Mouse (Mus musculus) forebrain, embryonic 10.5 days (tissue): Measurements from ENCODE around the gene Plac9a. TPM values are rescaled to one million over a fixed set of nuclear protein-coding genes. Genes with fewer than 3 reads are reported as not detected.
A peak's percentile ranks its signal among the peaks of the same experiment; 100 is the strongest.
"Not testable (repeated sequence)": the region's sequence is repeated elsewhere in the genome, so short reads cannot be mapped to it uniquely, and the experiment has no call there.

Experiments
- DNase-seq: peaks from one replicate; pipeline ENCODE4 v3.0.0-alpha.2; 2017; ENCODE audit warnings: low spot score; ENCODE audit errors: extremely low spot score
- H3K27ac ChIP-seq: fragments of 300-500 bp; sonication (generic); 2 replicates; pipeline ENCODE4 v1.5.1; 2016; ENCODE audit warnings: mild to moderate bottlenecking
- H3K27me3 ChIP-seq: fragments of 300-500 bp; sonication (generic); 2 replicates; pipeline ENCODE4 v1.6.1; 2016; ENCODE audit warnings: mild to moderate bottlenecking; ENCODE audit not compliant: poor library complexity, severe bottlenecking
- H3K36me3 ChIP-seq: fragments of 300-500 bp; sonication (generic); replicated peaks from 2 replicates; pipeline ENCODE4 v1.6.1; 2016; ENCODE audit warnings: mild to moderate bottlenecking, moderate library complexity
- H3K4me1 ChIP-seq: fragments of 300-500 bp; sonication (generic); 2 replicates; pipeline ENCODE4 v1.6.1; 2016
- H3K4me3 ChIP-seq: fragments of 300-500 bp; sonication (generic); 2 replicates; pipeline ENCODE4 v1.5.1; 2016; ENCODE audit warnings: mild to moderate bottlenecking, moderate library complexity
- H3K9me3 ChIP-seq: fragments of 300-500 bp; sonication (generic); 2 replicates; pipeline ENCODE4 v1.6.1; 2016; ENCODE audit warnings: mild to moderate bottlenecking, moderate library complexity
- WGBS: fragments of 180-500 bp; shearing (Covaris S2); methylation state at CpG from one replicate; pipeline ENCODE4 v1.1.7; 2016; 5-methylcytosine and 5-hydroxymethylcytosine counted together
- polyA plus RNA-seq: library from polyadenylated mRNA; unstranded; fragments of >200 nt; fragmentation: Nextera tagmentation; extraction: Ambion mirVana; gene quantifications from 2 replicates; pipeline ENCODE4 v1.2.1, GENCODE M21; 2016

Gene Plac9a
- polyA plus RNA-seq, 1 experiment from 2014 or later = not detected

DNA sequence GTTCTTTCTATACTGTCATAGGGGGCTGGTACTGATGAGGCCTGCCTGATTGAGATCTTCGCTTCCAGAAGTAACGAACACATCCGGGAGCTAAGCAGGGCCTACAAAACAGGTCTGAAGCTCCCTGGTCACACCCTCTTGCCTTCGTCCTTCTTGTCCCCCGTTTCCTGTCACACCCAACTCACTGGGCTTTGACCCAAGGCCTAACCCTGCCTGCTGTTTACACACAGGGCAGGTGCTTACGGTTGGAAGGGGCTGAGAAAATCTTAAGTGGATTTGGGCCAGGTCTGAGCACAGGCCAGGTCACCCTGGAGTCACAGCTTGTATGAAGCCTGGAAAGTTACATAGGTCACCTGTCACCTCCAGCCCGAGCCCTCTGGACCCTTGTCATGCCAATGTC is 26.3 kb downstream of the Plac9a start:
- not testable (repeated sequence) for H3K36me3 ChIP-seq
- WGBS = no CpG with 5 or more reads among the region's 7 CpGs

DNA sequence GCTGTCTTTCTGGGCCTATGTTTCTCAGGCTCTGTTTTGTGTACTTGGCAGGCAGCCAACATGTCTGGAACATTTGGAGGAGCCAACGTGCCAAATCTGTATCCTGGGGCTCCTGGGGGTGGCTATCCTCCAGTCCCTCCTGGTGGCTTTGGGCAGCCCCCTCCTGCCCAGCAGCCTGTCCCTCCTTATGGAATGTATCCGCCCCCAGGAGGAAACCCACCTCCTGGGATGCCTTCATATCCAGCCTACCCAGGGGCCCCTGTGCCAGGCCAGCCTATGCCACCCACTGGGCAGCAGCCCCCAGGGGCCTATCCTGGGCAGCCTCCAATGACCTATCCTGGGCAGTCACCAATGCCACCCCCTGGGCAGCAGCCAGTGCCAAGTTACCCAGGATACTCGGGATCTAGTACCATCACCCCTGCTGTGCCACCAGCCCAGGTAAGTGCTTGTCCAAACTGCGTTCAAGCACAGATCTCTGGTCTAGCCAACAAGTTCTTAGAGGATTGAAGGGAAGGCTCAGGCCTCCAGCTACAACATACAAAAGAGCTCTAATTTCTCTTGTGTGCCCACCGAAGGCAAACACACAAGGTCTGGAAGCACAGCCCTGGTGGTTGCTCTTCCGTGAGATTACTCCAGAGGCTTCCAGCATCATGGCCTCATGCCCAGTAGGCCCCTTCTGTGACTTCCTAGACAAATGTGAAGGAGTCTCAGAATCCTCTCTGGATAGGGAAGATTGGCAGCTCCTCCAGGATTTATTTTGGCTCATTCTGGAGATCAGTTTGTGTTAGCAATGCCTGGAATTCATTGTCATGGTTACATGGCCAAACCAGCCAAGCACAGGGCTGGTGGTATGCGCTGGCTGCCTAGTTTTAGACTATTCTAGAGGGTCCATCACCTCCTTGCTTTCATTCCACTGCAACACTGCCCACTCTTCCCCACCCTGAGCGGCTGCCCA is 30.2 kb downstream of the Plac9a start:
- no peak overlapping the region for H3K4me3 ChIP-seq
- H3K4me1 ChIP-seq = peaks cover 25% of the 10 kb centered on the region
- no peaks in the 10 kb centered on the region for H3K36me3 ChIP-seq
- 88% methylated on average over 8 of the region's 8 CpGs for WGBS
- no peak overlapping the region for H3K27ac ChIP-seq
- no peaks in the 10 kb centered on the region for H3K9me3 ChIP-seq
- no peak for DNase-seq
- no peaks in the 10 kb centered on the region for H3K27me3 ChIP-seq

More for the DNA sequence above, 26.3 kb downstream of the Plac9a start:
- DNase-seq, H3K4me1 ChIP-seq, H3K27ac ChIP-seq, H3K4me3 ChIP-seq, H3K9me3 ChIP-seq, H3K27me3 ChIP-seq: not testable (repeated sequence)

DNA sequence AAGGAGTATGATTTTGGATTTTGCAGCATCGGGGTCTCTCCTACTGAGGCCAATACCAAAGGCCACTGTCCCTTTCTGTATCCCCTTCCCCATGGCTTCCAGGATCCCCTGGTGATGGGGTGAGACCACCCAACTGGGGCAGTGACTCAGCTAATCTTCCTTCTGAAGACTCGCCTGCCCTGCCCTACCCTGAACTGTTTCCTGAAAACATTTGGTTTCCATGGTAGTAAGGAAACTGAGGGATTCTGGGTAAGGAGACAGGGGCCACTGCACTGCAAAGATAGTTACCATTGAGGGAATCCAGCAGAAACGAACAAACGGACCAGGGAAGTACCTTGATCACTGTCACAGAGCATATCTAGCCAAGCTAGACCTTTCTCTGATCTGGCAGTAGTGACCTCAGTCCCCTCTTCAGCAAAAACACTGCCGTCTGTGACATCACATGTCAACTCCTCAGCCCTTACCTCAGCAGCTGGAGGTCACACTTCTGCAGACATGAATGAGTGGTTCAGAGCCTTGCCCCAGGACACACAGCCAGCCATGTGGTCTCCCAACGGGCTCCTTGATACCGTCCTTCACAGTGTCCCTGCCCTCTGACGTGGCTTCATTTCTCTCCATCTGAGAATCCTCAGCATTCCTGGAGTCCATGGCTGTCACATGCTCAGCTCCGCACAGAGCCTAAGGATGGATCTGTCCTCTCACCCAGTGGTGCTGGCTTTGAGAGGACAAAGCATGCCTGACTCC is 33.6 kb downstream of the Plac9a start:
- no peaks in the 10 kb centered on the region for H3K27me3 ChIP-seq
- peaks cover 30% of the 10 kb centered on the region for H3K4me1 ChIP-seq
- WGBS = 70% methylated on average over 9 of the region's 9 CpGs
- H3K9me3 ChIP-seq = no peaks in the 10 kb centered on the region
- no peaks in the 10 kb centered on the region for H3K36me3 ChIP-seq
- no peak for DNase-seq
- 0 out of 2 replicates have a peak overlapping the region, but pooled peaks have one; percentile 30 for H3K27ac ChIP-seq
- H3K4me3 ChIP-seq = no peak overlapping the region

DNA sequence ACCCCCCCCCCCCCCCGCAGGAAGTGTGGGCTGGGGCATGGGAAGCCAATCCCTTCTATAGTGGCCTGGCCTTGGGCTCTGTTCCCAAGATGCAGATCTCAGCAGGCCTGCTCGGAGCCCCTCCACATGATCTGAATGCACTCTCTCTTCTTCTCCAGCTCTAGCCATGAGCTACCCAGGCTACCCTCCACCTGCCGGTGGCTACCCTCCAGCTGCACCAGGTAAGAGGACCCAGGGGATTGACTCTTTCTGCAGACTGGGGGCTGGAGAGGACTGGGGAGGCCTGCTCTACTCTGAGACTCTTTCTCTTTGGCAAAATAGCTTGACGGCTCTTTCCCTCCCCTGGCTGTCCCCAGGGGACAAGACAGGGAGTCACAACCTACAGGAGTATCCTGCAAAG is 34.2 kb downstream of the Plac9a start:
- Histone ChIP-seq H3K27me3 (no peaks in the 10 kb centered on the region), H3K27ac (peak overlapping the region; percentile 6; the same call in 1 of the 2 replicates), H3K9me3 (no peaks in the 10 kb centered on the region), H3K4me1 (peaks cover 30% of the 10 kb centered on the region), H3K36me3 (no peaks in the 10 kb centered on the region), H3K4me3 (no peak overlapping the region)
- 82% methylated on average over 3 of the region's 4 CpGs for WGBS
- no peak for DNase-seq

DNA sequence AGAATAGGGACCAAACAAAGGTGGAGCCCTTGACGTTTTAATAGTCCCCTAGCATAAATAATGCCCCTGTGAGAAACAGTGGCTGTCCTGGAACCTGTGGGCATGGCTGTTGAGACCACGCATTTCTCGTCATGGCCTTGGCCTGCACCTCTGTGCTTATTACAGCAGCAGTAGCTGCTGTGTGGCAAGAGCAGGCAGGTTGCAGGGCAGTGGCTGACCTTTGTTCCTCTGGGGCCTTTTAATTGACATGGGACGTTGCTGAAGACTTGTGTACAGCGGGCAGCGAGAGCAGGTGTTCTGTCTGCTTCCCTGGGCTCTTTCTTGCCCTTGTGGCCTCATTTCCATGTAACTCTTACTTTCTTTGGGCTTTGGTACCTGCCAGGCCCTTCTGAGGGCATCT is 35.1 kb downstream of the Plac9a start:
- Histone ChIP-seq H3K9me3 (no peaks in the 10 kb centered on the region), H3K36me3 (no peaks in the 10 kb centered on the region), H3K27me3 (no peaks in the 10 kb centered on the region), H3K4me3 (no peak overlapping the region), H3K4me1 (peaks cover 30% of the 10 kb centered on the region), H3K27ac (no peak overlapping the region)
- no peak for DNase-seq
- WGBS = 78% methylated on average over 6 of the region's 6 CpGs

DNA sequence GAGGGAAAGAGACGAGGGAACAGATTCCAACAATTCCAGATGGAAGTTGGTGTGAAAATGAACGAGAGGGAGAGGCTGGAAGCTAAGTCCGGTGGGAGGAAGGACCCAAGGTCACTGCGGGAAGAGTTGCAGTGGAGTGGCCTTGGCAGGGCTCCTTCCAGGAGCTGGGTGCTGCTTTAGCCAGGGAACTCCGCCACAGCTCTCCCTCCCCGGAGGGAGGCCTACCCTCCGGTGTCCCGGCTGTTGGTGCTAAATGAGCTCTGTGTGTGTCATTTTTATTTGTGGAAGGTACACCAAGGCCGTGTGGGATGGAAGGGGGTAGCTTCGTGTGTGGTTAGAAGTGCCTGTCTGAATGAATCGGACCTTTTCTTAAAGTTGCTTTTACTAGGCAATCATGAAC is 36.1 kb downstream of the Plac9a start:
- Histone ChIP-seq H3K36me3 (no peaks in the 10 kb centered on the region), H3K27ac (no peak overlapping the region), H3K4me3 (no peak overlapping the region), H3K9me3 (no peaks in the 10 kb centered on the region), H3K4me1 (peaks cover 27% of the 10 kb centered on the region), H3K27me3 (no peaks in the 10 kb centered on the region)
- WGBS = 86% methylated on average over 11 of the region's 11 CpGs
- no peak for DNase-seq

DNA sequence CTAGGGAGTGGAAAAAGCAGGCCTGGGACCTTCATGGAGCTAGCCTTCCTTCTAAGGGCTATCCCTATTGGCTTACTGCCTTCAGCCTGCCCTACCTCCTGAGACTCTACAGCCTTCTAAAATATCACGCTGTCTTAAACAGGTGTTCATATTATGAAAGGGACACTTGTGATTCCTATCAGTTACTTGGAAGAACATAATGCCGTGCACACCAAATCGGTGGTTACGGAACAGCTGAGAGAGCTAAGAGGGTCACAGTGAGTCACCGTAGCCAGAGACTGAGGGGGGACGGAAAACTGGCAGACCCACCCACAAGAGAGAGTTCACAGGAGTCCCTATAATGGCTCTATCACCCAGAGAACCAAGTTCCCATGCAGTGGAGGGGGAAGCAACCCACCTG is 36.5 kb downstream of the Plac9a start:
- no peaks in the 10 kb centered on the region for H3K27me3 ChIP-seq
- no peak overlapping the region for H3K4me3 ChIP-seq
- H3K36me3 ChIP-seq = no peaks in the 10 kb centered on the region
- no peak overlapping the region for H3K27ac ChIP-seq
- H3K4me1 ChIP-seq = peaks cover 27% of the 10 kb centered on the region
- DNase-seq = no peak
- WGBS = 91% methylated on average over 6 of the region's 6 CpGs
- H3K9me3 ChIP-seq = no peaks in the 10 kb centered on the region

DNA sequence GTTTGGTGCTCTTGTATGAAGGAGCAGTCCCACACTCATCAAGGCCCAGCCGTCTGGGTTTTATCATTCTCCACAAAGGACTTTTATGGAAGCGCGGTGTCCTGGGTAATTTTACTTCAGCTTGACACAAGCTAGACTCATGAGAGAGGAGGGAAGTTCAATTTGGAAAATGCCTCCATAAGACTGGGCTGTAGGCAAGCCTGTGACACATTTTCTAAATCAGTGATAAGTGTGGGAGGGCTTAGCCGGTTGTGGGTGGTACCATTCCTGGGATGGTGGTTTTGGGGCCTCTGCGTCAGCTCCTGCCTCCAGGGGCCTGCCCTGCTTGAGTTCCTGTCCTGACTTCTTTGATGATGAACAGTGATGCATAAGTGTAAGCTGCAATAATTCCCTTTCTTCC is 37.6 kb downstream of the Plac9a start:
- Histone ChIP-seq H3K36me3 (no peaks in the 10 kb centered on the region), H3K4me3 (no peak overlapping the region), H3K4me1 (peaks cover 27% of the 10 kb centered on the region), H3K9me3 (no peaks in the 10 kb centered on the region), H3K27ac (no peak overlapping the region), H3K27me3 (no peaks in the 10 kb centered on the region)
- WGBS = 87% methylated on average over 5 of the region's 5 CpGs
- DNase-seq = no peak

DNA sequence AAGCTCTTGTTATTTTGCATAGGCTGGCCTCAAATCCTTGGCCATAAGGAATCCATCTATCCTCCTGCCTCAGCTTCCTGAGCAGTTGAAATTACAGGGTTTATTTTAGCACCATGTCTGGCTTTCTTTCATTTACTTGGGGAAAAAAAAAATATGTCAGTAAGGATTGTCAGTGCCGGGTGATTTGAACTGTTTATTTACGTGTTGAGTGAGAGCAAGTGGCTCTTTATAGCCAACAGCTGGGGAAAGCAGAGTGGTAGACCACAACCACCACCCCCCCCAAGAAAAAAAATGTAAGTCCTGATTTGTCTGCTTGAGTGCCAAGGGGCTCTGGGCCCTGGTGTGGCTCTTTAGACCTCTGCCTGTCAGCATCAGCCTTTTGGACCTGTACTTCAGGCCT is 39.2 kb downstream of the Plac9a start:
- Histone ChIP-seq H3K27me3 (no peaks in the 10 kb centered on the region), H3K4me3 (no peak overlapping the region), H3K9me3 (no peaks in the 10 kb centered on the region), H3K36me3 (no peaks in the 10 kb centered on the region), H3K27ac (no peak overlapping the region), H3K4me1 (peaks cover 18% of the 10 kb centered on the region)
- DNase-seq = no peak
- WGBS = 90% methylated on average over 2 of the region's 2 CpGs

DNA sequence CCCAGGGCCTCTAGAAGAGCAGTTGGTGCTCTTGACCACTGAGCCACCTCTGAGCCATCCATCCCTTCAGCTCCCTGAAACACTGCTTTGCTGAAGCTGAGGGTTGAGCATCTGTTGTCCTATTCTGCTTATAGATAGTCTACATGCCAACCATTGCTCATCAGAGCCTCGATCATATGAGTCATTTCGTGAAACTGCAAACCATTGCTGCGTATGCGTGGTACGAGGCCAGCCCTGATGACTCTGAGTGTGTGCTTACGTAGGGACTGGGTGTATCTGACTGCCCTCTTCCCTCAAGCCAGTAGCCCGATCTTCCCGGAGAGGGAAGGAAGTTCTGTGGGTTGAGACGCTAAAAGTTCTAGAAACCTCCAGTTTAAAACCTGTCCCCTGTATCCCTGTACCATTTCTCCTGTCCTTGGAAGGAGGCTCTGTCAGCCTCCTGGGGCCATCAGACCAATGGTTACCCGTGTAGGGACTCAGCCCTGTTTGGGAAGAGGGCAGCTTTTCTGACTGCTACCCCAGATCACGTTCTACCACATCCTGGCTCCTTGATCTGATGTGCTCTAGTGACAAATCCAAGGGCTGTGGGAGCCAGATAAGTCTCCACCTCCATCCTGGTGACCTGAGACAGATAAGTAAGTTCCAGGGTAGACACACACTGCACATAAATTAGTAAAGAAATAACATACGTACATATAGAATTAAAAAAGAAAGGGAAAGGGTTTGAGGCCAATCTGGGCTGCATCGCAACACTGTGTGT is 40.9 kb downstream of the Plac9a start:
- no peak for DNase-seq
- Histone ChIP-seq H3K9me3 (no peaks in the 10 kb centered on the region), H3K27ac (no peak overlapping the region), H3K4me1 (peaks cover 10% of the 10 kb centered on the region), H3K27me3 (no peaks in the 10 kb centered on the region), H3K4me3 (no peak overlapping the region), H3K36me3 (no peaks in the 10 kb centered on the region)
- 90% methylated on average over 13 of the region's 13 CpGs for WGBS

DNA sequence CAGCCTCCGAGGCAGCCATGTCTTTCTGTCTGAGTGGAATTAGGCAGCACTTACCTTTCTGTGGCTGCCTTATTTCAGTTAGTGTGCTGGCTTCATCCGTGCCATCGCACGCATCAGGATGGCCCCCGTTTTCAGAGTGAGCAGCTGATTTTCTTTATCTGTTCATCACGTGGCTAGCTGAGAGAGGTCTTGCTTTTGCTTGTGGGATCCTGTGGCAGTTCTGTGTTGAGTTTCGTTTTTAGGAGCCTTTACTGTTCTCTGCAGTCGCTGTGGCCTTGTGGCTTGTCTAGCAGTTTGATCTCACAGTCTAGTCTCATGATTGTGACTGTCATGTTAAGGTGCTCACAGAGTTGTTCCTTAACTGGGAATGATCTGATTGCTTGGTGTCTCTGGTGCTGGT is 45.0 kb downstream of the Plac9a start:
- Histone ChIP-seq H3K4me1 (peaks cover 12% of the 10 kb centered on the region), H3K9me3 (no peaks in the 10 kb centered on the region), H3K4me3 (no peak overlapping the region), H3K27ac (no peak overlapping the region), H3K27me3 (no peaks in the 10 kb centered on the region), H3K36me3 (no peaks in the 10 kb centered on the region)
- WGBS = 85% methylated on average over 8 of the region's 8 CpGs
- DNase-seq = no peak

DNA sequence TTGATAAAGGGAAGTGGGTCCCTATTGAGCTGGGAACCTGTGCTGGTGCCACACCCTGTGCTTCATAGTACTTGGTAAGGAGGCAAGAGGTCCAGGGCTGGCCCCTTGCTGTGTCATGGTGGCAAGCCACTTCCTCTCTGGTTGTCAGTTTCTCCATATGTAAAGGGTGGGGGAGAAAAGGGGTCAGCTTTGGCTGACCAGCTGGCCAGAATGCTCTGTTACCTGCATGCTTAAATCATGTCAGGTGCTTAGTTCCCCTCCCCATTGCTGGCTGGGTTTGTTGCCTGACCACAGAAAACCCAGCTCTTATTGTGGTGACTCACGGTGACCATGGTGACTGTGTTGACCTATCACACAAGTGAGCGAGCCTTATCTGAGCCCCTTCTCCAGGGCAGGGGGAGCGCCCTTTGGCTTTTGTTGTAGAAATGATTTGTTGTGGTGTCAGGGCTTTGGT is 45.7 kb downstream of the Plac9a start:
- DNase-seq = no peak
- H3K36me3 ChIP-seq = no peaks in the 10 kb centered on the region
- no peak overlapping the region for H3K27ac ChIP-seq
- 77% methylated on average over 3 of the region's 3 CpGs for WGBS
- H3K9me3 ChIP-seq = no peaks in the 10 kb centered on the region
- H3K27me3 ChIP-seq = no peaks in the 10 kb centered on the region
- no peak overlapping the region for H3K4me3 ChIP-seq
- H3K4me1 ChIP-seq = peaks cover 12% of the 10 kb centered on the region
